Mouse (Mus musculus) embryo, embryonic 11 days (tissue): ENCODE measurements at regions not wholly inside any gene's neighbourhood (a gene's known extent, or its start where the extent isn't known, plus 50 kb on each side); places are given as distances from the start of the nearest gene placed in this dataset.

ENCODE experiments used
- DNase-seq: peaks from one replicate; pipeline ENCODE4 v3.0.0-alpha.2; 2015

- DNase-seq = no peak
Measured at GRCm38 (mm10) chr12:56275556-56276242, 70.0 kb downstream of the Mbip start.

GRCm38 (mm10) chr12:56265049-56265448 lies 80.6 kb downstream of the Mbip start:
- DNase-seq = no peak

GRCm38 (mm10) chr12:56261471-56261870 lies 84.2 kb downstream of the Mbip start:
- no peak for DNase-seq

GRCm38 (mm10) chr12:56258401-56259050 lies 87.2 kb downstream of the Mbip start:
- DNase-seq = peak; percentile 39

- DNase-seq = no peak
Measured at GRCm38 (mm10) chr12:56256243-56256881, 89.3 kb downstream of the Mbip start.

- DNase-seq = peak; percentile 11
Measured at GRCm38 (mm10) chr12:56252612-56253444, 92.9 kb downstream of the Mbip start.

- DNase-seq = no peak
Measured at GRCm38 (mm10) chr12:56250262-56250661, 95.4 kb downstream of the Mbip start.

- no peak for DNase-seq
Measured at GRCm38 (mm10) chr12:56246406-56246805, 99.3 kb downstream of the Mbip start.

- DNase-seq = no peak
Measured at GRCm38 (mm10) chr12:56242803-56243202, 102.9 kb downstream of the Mbip start.

GRCm38 (mm10) chr12:56241735-56242134 lies 104.0 kb downstream of the Mbip start:
- peak; percentile 76 for DNase-seq

GRCm38 (mm10) chr12:56240206-56240605 lies 105.5 kb downstream of the Mbip start:
- peak; percentile 50 for DNase-seq

GRCm38 (mm10) chr12:56234571-56234970 lies 111.1 kb downstream of the Mbip start:
- DNase-seq = no peak

GRCm38 (mm10) chr12:56233209-56233608 lies 112.5 kb downstream of the Mbip start:
- DNase-seq = no peak

- no peak for DNase-seq
Measured at GRCm38 (mm10) chr12:56224142-56224895, 121.4 kb downstream of the Mbip start.

GRCm38 (mm10) chr12:56193524-56193923 lies 152.2 kb downstream of the Mbip start:
- no peak for DNase-seq

GRCm38 (mm10) chr12:56189562-56189961 lies 156.1 kb downstream of the Mbip start:
- DNase-seq = no peak

GRCm38 (mm10) chr12:56160736-56161135 lies 185.0 kb downstream of the Mbip start:
- no peak for DNase-seq

GRCm38 (mm10) chr12:56144359-56144758 lies 201.3 kb downstream of the Mbip start:
- DNase-seq = no peak

GRCm38 (mm10) chr12:56143789-56144188 lies 201.9 kb downstream of the Mbip start:
- no peak for DNase-seq

GRCm38 (mm10) chr12:56114446-56114845 lies 231.2 kb downstream of the Mbip start:
- no peak for DNase-seq

GRCm38 (mm10) chr12:56081406-56081805 lies 245.3 kb downstream of the Brms1l start:
- no peak for DNase-seq

- no peak for DNase-seq
Measured at GRCm38 (mm10) chr12:56064183-56064582, 228.1 kb downstream of the Brms1l start.
